Mouse (Mus musculus): ENCODE data around the gene Olfr1350.
"Not testable (repeated sequence)": the region's sequence is repeated elsewhere in the genome, so short reads cannot be mapped to it uniquely, and the experiment has no call there.

Olfr1350 gene

GRCm38 (mm10) chr7:6564541-6564940 is at the start of gene Olfr1350:
TSS of gene Olfr1350 (plus strand) at chr7:6564841.
- no peak for DNase-seq (ENCODE audit: low spot score)

GRCm38 (mm10) chr7:6521666-6522065 is 43.0 kb upstream of the Olfr1350 start:
- DNase-seq (ENCODE audit: low spot score), result no peak

- no peak for DNase-seq (ENCODE audit: low spot score)
Measured at GRCm38 (mm10) chr7:6522850-6523249, 41.8 kb upstream of the Olfr1350 start, which contains the start of gene Olfr1349. TSS of gene Olfr1349 (minus strand) at chr7:6522950.

- DNase-seq (ENCODE audit: low spot score), result no peak
Measured at GRCm38 (mm10) chr7:6525001-6525400, 39.6 kb upstream of the Olfr1350 start.

GRCm38 (mm10) chr7:6526141-6526540 is 38.5 kb upstream of the Olfr1350 start:
- DNase-seq (ENCODE audit: low spot score), result no peak

GRCm38 (mm10) chr7:6586096-6586759 is 21.6 kb downstream of the Olfr1350 start:
- peak; percentile 12 for DNase-seq (ENCODE audit: low spot score)

GRCm38 (mm10) chr7:6588766-6589165 is 24.1 kb downstream of the Olfr1350 start:
- DNase-seq (ENCODE audit: low spot score), result not testable (repeated sequence)

- no peak for DNase-seq (ENCODE audit: low spot score)
Measured at GRCm38 (mm10) chr7:6603331-6603730, 38.7 kb downstream of the Olfr1350 start.
